Mouse (Mus musculus): Measurements from ENCODE around the gene Cfap300.

GRCm38 (mm10) chr9:8035091-8035490 lies 7.5 kb downstream of the Cfap300 start:
- TF ChIP-seq CTCF (IDR thresholded peaks at IDR 0.05; ENCODE audit: low read depth, low read length): no peak
- TF ChIP-seq GATA1 (IDR thresholded peaks at IDR 0.05; ENCODE audit: borderline replicate concordance, low read length): no peak
- TF ChIP-seq TAL1 (conservative IDR thresholded peaks at IDR 0.05; ENCODE audit: low read depth, low read length): no peak
